Mouse (Mus musculus): Measurements from ENCODE around the gene Dnhd1. TPM values are rescaled to one million over a fixed set of nuclear protein-coding genes. Genes with fewer than 3 reads are reported as not detected.
"Not testable (repeated sequence)": the region's sequence is repeated elsewhere in the genome, so short reads cannot be mapped to it uniquely, and the experiment has no call there.

Gene Dnhd1
- polyA plus RNA-seq, 1 experiment from 2014 or later = 0.58 TPM

- no peak for DNase-seq (ENCODE audit: low spot score)
- H3K4me3 ChIP-seq = no peak overlapping the region
- no peaks in the 10 kb centered on the region for H3K4me1 ChIP-seq
- H3K27me3 ChIP-seq (ENCODE audit: insufficient read depth, poor library complexity, severe bottlenecking) = no peaks in the 10 kb centered on the region
- 72% methylated on average over 1 of the region's 1 CpGs for WGBS
- H3K9me3 ChIP-seq = no peaks in the 10 kb centered on the region
- no peak overlapping the region for H3K27ac ChIP-seq
- H3K36me3 ChIP-seq = no peaks in the 10 kb centered on the region
These were observed 40.2 kb downstream of the Dnhd1 start for GRCm38 (mm10) chr7:105690875-105691274.

- Histone ChIP-seq H3K36me3 (no peaks in the 10 kb centered on the region), H3K9me3 (no peaks in the 10 kb centered on the region), H3K4me1 (no peaks in the 10 kb centered on the region), H3K27ac (no peak overlapping the region), H3K27me3 (ENCODE audit: insufficient read depth, poor library complexity, severe bottlenecking) (no peaks in the 10 kb centered on the region), H3K4me3 (no peak overlapping the region)
- no peak for DNase-seq (ENCODE audit: low spot score)
- 83% methylated on average over 16 of the region's 16 CpGs for WGBS
These were observed 52.6 kb downstream of the Dnhd1 start for GRCm38 (mm10) chr7:105703184-105703583.

- DNase-seq (ENCODE audit: low spot score) = no peak
- no peaks in the 10 kb centered on the region for H3K9me3 ChIP-seq
- 82% methylated on average over 4 of the region's 4 CpGs for WGBS
- H3K27ac ChIP-seq = no peak overlapping the region
- H3K27me3 ChIP-seq (ENCODE audit: insufficient read depth, poor library complexity, severe bottlenecking) = no peaks in the 10 kb centered on the region
- H3K4me1 ChIP-seq = no peaks in the 10 kb centered on the region
- H3K4me3 ChIP-seq = no peak overlapping the region
- no peaks in the 10 kb centered on the region for H3K36me3 ChIP-seq
These were observed 53.2 kb downstream of the Dnhd1 start for GRCm38 (mm10) chr7:105703816-105704215.

GRCm38 (mm10) chr7:105708733-105709132 lies 58.1 kb downstream of the Dnhd1 start:
- Histone ChIP-seq H3K27ac (no peak overlapping the region), H3K9me3 (no peaks in the 10 kb centered on the region), H3K4me3 (no peak overlapping the region), H3K4me1 (no peaks in the 10 kb centered on the region), H3K27me3 (ENCODE audit: insufficient read depth, poor library complexity, severe bottlenecking) (no peaks in the 10 kb centered on the region), H3K36me3 (no peaks in the 10 kb centered on the region)
- 84% methylated on average over 5 of the region's 5 CpGs for whole genome bisulfite sequencing
- DNase-seq (ENCODE audit: low spot score) = no peak

- Histone ChIP-seq H3K4me3 (no peak overlapping the region), H3K9me3 (no peaks in the 10 kb centered on the region), H3K27me3 (ENCODE audit: insufficient read depth, poor library complexity, severe bottlenecking) (no peaks in the 10 kb centered on the region), H3K27ac (no peak overlapping the region), H3K36me3 (no peaks in the 10 kb centered on the region), H3K4me1 (no peaks in the 10 kb centered on the region)
- 53% methylated on average over 3 of the region's 3 CpGs for WGBS
- DNase-seq (ENCODE audit: low spot score) = no peak
These were observed 64.7 kb downstream of the Dnhd1 start for GRCm38 (mm10) chr7:105715366-105715765.

- H3K36me3 ChIP-seq = no peaks in the 10 kb centered on the region
- H3K4me1 ChIP-seq = no peaks in the 10 kb centered on the region
- H3K9me3 ChIP-seq = no peaks in the 10 kb centered on the region
- no peak overlapping the region for H3K27ac ChIP-seq
- WGBS = 81% methylated on average over 2 of the region's 2 CpGs
- no peak overlapping the region for H3K4me3 ChIP-seq
- H3K27me3 ChIP-seq (ENCODE audit: insufficient read depth, poor library complexity, severe bottlenecking) = no peaks in the 10 kb centered on the region
- DNase-seq (ENCODE audit: low spot score) = no peak
These were observed 71.3 kb downstream of the Dnhd1 start for GRCm38 (mm10) chr7:105721916-105722315.

GRCm38 (mm10) chr7:105726144-105726979 lies 75.7 kb downstream of the Dnhd1 start:
- H3K36me3 ChIP-seq = peaks cover 22% of the 10 kb centered on the region
- H3K27me3 ChIP-seq (ENCODE audit: insufficient read depth, poor library complexity, severe bottlenecking) = no peaks in the 10 kb centered on the region
- no peak for DNase-seq (ENCODE audit: low spot score)
- H3K27ac ChIP-seq = no peak overlapping the region
- no peak overlapping the region for H3K4me3 ChIP-seq
- H3K9me3 ChIP-seq = no peaks in the 10 kb centered on the region
- WGBS = 76% methylated on average over 4 of the region's 4 CpGs
- H3K4me1 ChIP-seq = no peaks in the 10 kb centered on the region

GRCm38 (mm10) chr7:105726980-105727325 lies 76.3 kb downstream of the Dnhd1 start:
- WGBS = 92% methylated on average over 4 of the region's 4 CpGs
- no peaks in the 10 kb centered on the region for H3K9me3 ChIP-seq
- DNase-seq (ENCODE audit: low spot score) = no peak
- no peak overlapping the region for H3K4me3 ChIP-seq
- no peaks in the 10 kb centered on the region for H3K4me1 ChIP-seq
- no peaks in the 10 kb centered on the region for H3K27me3 ChIP-seq (ENCODE audit: insufficient read depth, poor library complexity, severe bottlenecking)
- H3K27ac ChIP-seq = no peak overlapping the region
- H3K36me3 ChIP-seq = peaks cover 28% of the 10 kb centered on the region

- no peak for DNase-seq (ENCODE audit: low spot score)
- WGBS = 94% methylated on average over 6 of the region's 6 CpGs
- H3K36me3 ChIP-seq = peaks cover 47% of the 10 kb centered on the region
- no peaks in the 10 kb centered on the region for H3K9me3 ChIP-seq
- no peaks in the 10 kb centered on the region for H3K27me3 ChIP-seq (ENCODE audit: insufficient read depth, poor library complexity, severe bottlenecking)
- H3K4me1 ChIP-seq = no peaks in the 10 kb centered on the region
- no peak overlapping the region for H3K4me3 ChIP-seq
- H3K27ac ChIP-seq = no peak overlapping the region
These were observed 78.2 kb downstream of the Dnhd1 start for GRCm38 (mm10) chr7:105728701-105729428.

GRCm38 (mm10) chr7:105733836-105734235 lies 83.2 kb downstream of the Dnhd1 start:
- 95% methylated on average over 11 of the region's 11 CpGs for WGBS
- Histone ChIP-seq H3K36me3 (peaks cover 58% of the 10 kb centered on the region), H3K27ac (no peak overlapping the region)

GRCm38 (mm10) chr7:105734826-105735225 lies 84.2 kb downstream of the Dnhd1 start:
- H3K4me1 ChIP-seq = peaks cover 20% of the 10 kb centered on the region
- 87% methylated on average over 8 of the region's 8 CpGs for WGBS
- no peak overlapping the region for H3K27ac ChIP-seq
- peaks cover 53% of the 10 kb centered on the region for H3K36me3 ChIP-seq
- H3K4me3 ChIP-seq = peak overlapping the region; percentile 92; the same call in 1 of the 2 replicates
- H3K9me3 ChIP-seq = no peaks in the 10 kb centered on the region
- DNase-seq (ENCODE audit: low spot score) = no peak
- H3K27me3 ChIP-seq (ENCODE audit: insufficient read depth, poor library complexity, severe bottlenecking) = no peaks in the 10 kb centered on the region

More at GRCm38 (mm10) chr7:105733836-105734235, 83.2 kb downstream of the Dnhd1 start:
- Histone ChIP-seq H3K4me3 (no peak overlapping the region), H3K9me3 (no peaks in the 10 kb centered on the region), H3K27me3 (ENCODE audit: insufficient read depth, poor library complexity, severe bottlenecking) (no peaks in the 10 kb centered on the region), H3K4me1 (peaks cover 10% of the 10 kb centered on the region)
- no peak for DNase-seq (ENCODE audit: low spot score)

GRCm38 (mm10) chr7:105735464-105735863 lies 84.8 kb downstream of the Dnhd1 start:
- H3K9me3 ChIP-seq; H3K27me3 ChIP-seq (ENCODE audit: insufficient read depth, poor library complexity, severe bottlenecking); DNase-seq (ENCODE audit: low spot score): not testable (repeated sequence)
- Histone ChIP-seq H3K4me3 (peak overlapping the region; percentile 92), H3K27ac (peak overlapping the region; percentile 98), H3K36me3 (peaks cover 54% of the 10 kb centered on the region), H3K4me1 (peaks cover 23% of the 10 kb centered on the region)
- 40% methylated on average over 4 of the region's 4 CpGs for WGBS

- under 1% methylated on average over 61 of the region's 62 CpGs for WGBS
- peak within 1 kb of the TSS; percentile 98 for H3K27ac ChIP-seq
- DNase-seq (ENCODE audit: low spot score) = peak; percentile 96
- H3K36me3 ChIP-seq = peaks cover 54% of the 10 kb centered on the region
- no peaks in the 10 kb centered on the region for H3K27me3 ChIP-seq (ENCODE audit: insufficient read depth, poor library complexity, severe bottlenecking)
- peak within 1 kb of the TSS; percentile 92 for H3K4me3 ChIP-seq
- no peaks in the 10 kb centered on the region for H3K9me3 ChIP-seq
- peaks cover 23% of the 10 kb centered on the region for H3K4me1 ChIP-seq
These were observed 85.8 kb downstream of the Dnhd1 start, which contains the start of gene Ilk for GRCm38 (mm10) chr7:105736264-105736901. Gene Ilk, plus strand, starts transcription at chr7:105736592.

Measured in heart, embryonic 10.5 days (tissue).